Mouse (Mus musculus): ENCODE data around the gene Mical3. TPM values are rescaled to one million over a fixed set of nuclear protein-coding genes. Genes with fewer than 3 reads are reported as not detected.

The Mical3 gene
- polyA plus RNA-seq, 1 experiment from 2014 or later, result 4.5 TPM

DNA sequence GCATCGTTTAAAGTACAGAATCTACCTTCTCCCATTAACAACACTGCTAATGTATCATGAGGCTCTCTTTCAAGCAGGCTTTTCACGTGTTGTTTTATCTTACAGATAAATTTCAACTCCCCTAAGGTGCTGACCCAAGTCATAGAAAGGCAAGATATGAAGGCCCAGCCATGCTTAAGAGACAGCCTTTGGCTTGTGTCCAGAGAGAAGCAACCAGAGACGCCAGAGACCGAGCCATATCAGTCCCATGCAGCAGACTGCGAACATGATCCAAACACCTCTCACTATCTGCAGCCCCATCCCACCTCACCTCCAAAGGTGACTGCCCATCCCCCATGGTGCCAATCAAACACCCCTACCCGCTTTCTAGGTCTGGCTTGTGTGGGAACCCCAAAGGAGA is 138.9 kb downstream of the Mical3 start:
- WGBS, result 73% methylated on average over 6 of the region's 6 CpGs
- H3K4me3 ChIP-seq (ENCODE audit: low read depth, low read length), result no peak overlapping the region
- H3K27ac ChIP-seq (ENCODE audit: low read depth, low read length), result no peak overlapping the region
- 0 out of 2 replicates have a peak, but pooled peaks cover 5% of the 10 kb centered on the region for H3K36me3 ChIP-seq (ENCODE audit: control insufficient read depth, insufficient read depth)
- no peak for TF ChIP-seq CTCF (IDR thresholded peaks at IDR 0.05; ENCODE audit: low read depth)
- no peaks in the 10 kb centered on the region for H3K27me3 ChIP-seq (replicated peaks; ENCODE audit: control insufficient read depth, insufficient read depth, low read length)
- no peaks in the 10 kb centered on the region for H3K4me1 ChIP-seq (replicated peaks; ENCODE audit: control insufficient read depth, insufficient read depth, low read length)
- H3K4me2 ChIP-seq (replicated peaks; ENCODE audit: low read depth), result no peak overlapping the region
- no peaks in the 10 kb centered on the region for H3K9me3 ChIP-seq (ENCODE audit: control insufficient read depth)
- no peak overlapping the region for H3K9ac ChIP-seq (ENCODE audit: low read depth, low read length)
- ATAC-seq, result no peak

DNA sequence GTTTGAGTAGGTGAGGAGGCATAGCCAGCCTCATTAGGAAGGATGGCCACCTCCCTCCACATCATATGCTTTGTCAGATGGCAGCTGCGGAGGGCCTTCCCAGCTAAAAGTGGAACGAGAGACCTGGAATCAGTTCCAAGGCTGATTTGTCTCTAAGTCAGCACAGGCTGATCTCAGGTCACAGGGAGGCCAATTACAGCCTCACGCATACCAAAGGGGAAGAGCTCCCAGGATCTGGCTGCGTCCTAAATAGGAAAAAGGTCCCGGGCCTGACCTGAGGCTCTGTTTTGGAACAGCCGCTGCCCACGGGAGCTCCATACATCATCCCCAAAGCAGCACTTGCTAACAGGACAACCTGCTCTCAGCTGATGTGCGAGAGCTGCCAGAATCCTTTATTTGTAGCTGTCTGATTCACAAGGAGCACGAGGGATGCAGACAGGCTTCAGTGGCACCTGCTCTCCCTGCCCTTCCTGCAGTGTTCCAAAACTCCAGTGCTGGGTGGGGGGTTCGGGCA is 143.2 kb downstream of the Mical3 start:
- no peaks in the 10 kb centered on the region for H3K27me3 ChIP-seq (replicated peaks; ENCODE audit: control insufficient read depth, insufficient read depth, low read length)
- TF ChIP-seq CTCF (IDR thresholded peaks at IDR 0.05; ENCODE audit: low read depth), result no peak
- 0 out of 2 replicates have a peak, but pooled peaks cover 5% of the 10 kb centered on the region for H3K36me3 ChIP-seq (ENCODE audit: control insufficient read depth, insufficient read depth)
- H3K27ac ChIP-seq (ENCODE audit: low read depth, low read length), result no peak overlapping the region
- H3K4me2 ChIP-seq (replicated peaks; ENCODE audit: low read depth), result no peak overlapping the region
- no peak overlapping the region for H3K4me3 ChIP-seq (ENCODE audit: low read depth, low read length)
- ATAC-seq, result no peak
- H3K9ac ChIP-seq (ENCODE audit: low read depth, low read length), result no peak overlapping the region
- no peaks in the 10 kb centered on the region for H3K4me1 ChIP-seq (replicated peaks; ENCODE audit: control insufficient read depth, insufficient read depth, low read length)
- H3K9me3 ChIP-seq (ENCODE audit: control insufficient read depth), result no peaks in the 10 kb centered on the region
- 53% methylated on average over 10 of the region's 10 CpGs for WGBS

DNA sequence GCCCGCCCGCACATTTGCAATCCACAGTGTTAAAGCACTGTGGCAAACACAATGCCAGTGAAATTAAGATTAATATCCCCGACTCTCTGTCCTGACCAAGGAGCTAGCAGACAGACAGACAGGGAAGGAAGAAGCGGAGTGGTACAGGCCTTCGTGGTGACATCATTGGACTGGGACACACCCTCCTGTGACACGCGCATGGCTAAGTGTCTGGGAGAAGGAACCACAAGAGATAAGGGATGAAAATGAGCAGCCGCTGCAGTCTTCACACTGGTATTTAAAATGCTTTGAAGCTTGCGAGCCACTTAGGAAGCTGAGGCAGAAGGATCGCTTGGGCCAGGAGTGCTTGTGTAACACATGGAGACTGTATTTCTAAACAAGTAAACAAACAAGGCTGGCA is 143.6 kb downstream of the Mical3 start:
- Histone ChIP-seq H3K9ac (ENCODE audit: low read depth, low read length) (no peak overlapping the region), H3K4me2 (replicated peaks; ENCODE audit: low read depth) (no peak overlapping the region), H3K9me3 (ENCODE audit: control insufficient read depth) (no peaks in the 10 kb centered on the region), H3K27me3 (replicated peaks; ENCODE audit: control insufficient read depth, insufficient read depth, low read length) (no peaks in the 10 kb centered on the region), H3K36me3 (ENCODE audit: control insufficient read depth, insufficient read depth) (peaks cover 5% of the 10 kb centered on the region; the same call in 1 of the 2 replicates), H3K27ac (ENCODE audit: low read depth, low read length) (no peak overlapping the region), H3K4me3 (ENCODE audit: low read depth, low read length) (no peak overlapping the region), H3K4me1 (replicated peaks; ENCODE audit: control insufficient read depth, insufficient read depth, low read length) (no peaks in the 10 kb centered on the region)
- 54% methylated on average over 10 of the region's 10 CpGs for WGBS
- TF ChIP-seq CTCF (IDR thresholded peaks at IDR 0.05; ENCODE audit: low read depth), result no peak
- ATAC-seq, result no peak

DNA sequence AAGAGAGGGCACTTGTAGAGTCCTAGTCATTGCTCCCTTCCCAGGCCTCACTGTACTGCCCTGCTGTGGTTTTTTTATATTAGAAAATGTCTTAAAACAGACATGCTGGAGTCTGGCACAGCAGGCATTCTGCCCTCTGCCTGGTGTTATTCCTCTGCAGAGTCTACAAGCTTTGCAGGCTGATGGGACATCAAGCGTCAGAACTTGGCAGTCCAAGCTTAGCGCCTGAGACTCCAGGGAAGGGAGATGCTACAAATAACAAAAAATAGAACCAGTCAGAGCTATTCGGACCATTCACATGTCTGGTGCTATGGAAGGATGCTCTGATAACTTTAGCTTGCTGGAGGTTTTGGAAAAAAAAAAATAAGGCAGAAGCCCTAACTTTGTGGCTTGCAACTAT is 144.6 kb downstream of the Mical3 start:
- no peak for ATAC-seq
- no peak for TF ChIP-seq CTCF (IDR thresholded peaks at IDR 0.05; ENCODE audit: low read depth)

DNA sequence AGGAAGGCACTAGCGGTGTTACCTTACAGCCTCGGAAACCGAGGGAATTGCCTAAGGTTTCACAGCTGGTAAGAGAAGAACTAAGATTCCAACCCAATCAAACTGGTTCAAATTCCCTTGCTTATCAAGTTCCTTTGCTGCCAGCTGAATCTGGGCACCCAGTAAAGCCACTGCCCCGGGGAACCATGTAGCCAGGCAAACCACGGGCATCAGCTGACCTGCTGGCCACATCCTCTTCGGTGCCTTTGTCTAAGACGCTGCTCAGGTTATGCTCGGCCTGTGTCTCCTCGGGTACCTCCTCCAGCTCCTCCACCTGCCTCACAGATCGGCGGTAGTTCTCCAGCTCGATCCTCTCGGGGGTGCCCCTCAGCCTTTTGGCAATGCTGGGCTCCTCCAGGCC is 148.5 kb downstream of the Mical3 start:
- Histone ChIP-seq H3K9me3 (ENCODE audit: control insufficient read depth) (no peaks in the 10 kb centered on the region), H3K4me3 (ENCODE audit: low read depth, low read length) (no peak overlapping the region), H3K27ac (ENCODE audit: low read depth, low read length) (no peak overlapping the region), H3K9ac (ENCODE audit: low read depth, low read length) (no peak overlapping the region), H3K27me3 (replicated peaks; ENCODE audit: control insufficient read depth, insufficient read depth, low read length) (no peaks in the 10 kb centered on the region), H3K4me1 (replicated peaks; ENCODE audit: control insufficient read depth, insufficient read depth, low read length) (peaks cover 4% of the 10 kb centered on the region; the same call in 1 of the 2 replicates), H3K36me3 (ENCODE audit: control insufficient read depth, insufficient read depth) (peaks cover 5% of the 10 kb centered on the region; the same call in 1 of the 2 replicates), H3K4me2 (replicated peaks; ENCODE audit: low read depth) (no peak overlapping the region)
- TF ChIP-seq CTCF (IDR thresholded peaks at IDR 0.05; ENCODE audit: low read depth), result no peak
- 94% methylated on average over 13 of the region's 13 CpGs for WGBS
- ATAC-seq, result no peak

More for the DNA sequence above, 144.6 kb downstream of the Mical3 start:
- Histone ChIP-seq H3K9ac (ENCODE audit: low read depth, low read length) (no peak overlapping the region), H3K4me1 (replicated peaks; ENCODE audit: control insufficient read depth, insufficient read depth, low read length) (no peaks in the 10 kb centered on the region), H3K27ac (ENCODE audit: low read depth, low read length) (no peak overlapping the region), H3K36me3 (ENCODE audit: control insufficient read depth, insufficient read depth) (peaks cover 5% of the 10 kb centered on the region; the same call in 1 of the 2 replicates), H3K9me3 (ENCODE audit: control insufficient read depth) (no peaks in the 10 kb centered on the region), H3K4me3 (ENCODE audit: low read depth, low read length) (no peak overlapping the region), H3K27me3 (replicated peaks; ENCODE audit: control insufficient read depth, insufficient read depth, low read length) (no peaks in the 10 kb centered on the region), H3K4me2 (replicated peaks; ENCODE audit: low read depth) (no peak overlapping the region)
- 92% methylated on average over 3 of the region's 3 CpGs for WGBS

DNA sequence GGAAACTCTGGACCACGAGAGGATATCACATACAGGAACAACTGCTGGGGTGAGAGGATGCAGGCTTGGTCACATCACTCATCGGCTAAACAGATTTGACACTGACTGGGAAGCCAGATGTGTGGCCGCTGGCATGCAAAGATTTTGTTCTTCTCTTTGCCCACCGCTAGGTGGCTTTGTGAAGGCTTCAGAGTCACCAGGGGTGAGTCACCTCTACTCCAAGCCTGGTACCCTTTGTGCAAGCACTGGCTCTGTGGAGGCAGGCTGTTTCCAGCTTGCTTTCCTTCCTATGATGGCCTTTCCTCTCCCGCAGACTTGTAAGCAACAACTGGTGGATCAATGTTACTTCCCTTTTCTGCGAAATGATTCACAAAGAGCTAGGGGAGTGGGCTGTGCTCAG is 149.3 kb downstream of the Mical3 start:
- no peak overlapping the region for H3K4me2 ChIP-seq (replicated peaks; ENCODE audit: low read depth)
- ATAC-seq, result 0 out of 2 replicates have a peak, but pooled peaks have one; percentile 31
- peaks cover 4% of the 10 kb centered on the region; the same call in 1 of the 2 replicates for H3K4me1 ChIP-seq (replicated peaks; ENCODE audit: control insufficient read depth, insufficient read depth, low read length)
- 65% methylated on average over 6 of the region's 6 CpGs for WGBS
- H3K27ac ChIP-seq (ENCODE audit: low read depth, low read length), result no peak overlapping the region
- TF ChIP-seq CTCF (IDR thresholded peaks at IDR 0.05; ENCODE audit: low read depth), result peak; percentile 58
- no peak overlapping the region for H3K4me3 ChIP-seq (ENCODE audit: low read depth, low read length)
- no peaks in the 10 kb centered on the region for H3K27me3 ChIP-seq (replicated peaks; ENCODE audit: control insufficient read depth, insufficient read depth, low read length)
- H3K36me3 ChIP-seq (ENCODE audit: control insufficient read depth, insufficient read depth), result peaks cover 5% of the 10 kb centered on the region; the same call in 1 of the 2 replicates
- H3K9ac ChIP-seq (ENCODE audit: low read depth, low read length), result no peak overlapping the region
- H3K9me3 ChIP-seq (ENCODE audit: control insufficient read depth), result no peaks in the 10 kb centered on the region
